Mouse (Mus musculus) right cerebral cortex, postnatal 10 days (tissue): Measurements from ENCODE around the gene Atp1b1.

Experiments
- DNase-seq, 2 experiments: peaks; one replicate each; pipeline ENCODE4 v3.0.0; 2021; ENCODE audit warnings: low spot score in 2 of 2

Gene Atp1b1

DNA sequence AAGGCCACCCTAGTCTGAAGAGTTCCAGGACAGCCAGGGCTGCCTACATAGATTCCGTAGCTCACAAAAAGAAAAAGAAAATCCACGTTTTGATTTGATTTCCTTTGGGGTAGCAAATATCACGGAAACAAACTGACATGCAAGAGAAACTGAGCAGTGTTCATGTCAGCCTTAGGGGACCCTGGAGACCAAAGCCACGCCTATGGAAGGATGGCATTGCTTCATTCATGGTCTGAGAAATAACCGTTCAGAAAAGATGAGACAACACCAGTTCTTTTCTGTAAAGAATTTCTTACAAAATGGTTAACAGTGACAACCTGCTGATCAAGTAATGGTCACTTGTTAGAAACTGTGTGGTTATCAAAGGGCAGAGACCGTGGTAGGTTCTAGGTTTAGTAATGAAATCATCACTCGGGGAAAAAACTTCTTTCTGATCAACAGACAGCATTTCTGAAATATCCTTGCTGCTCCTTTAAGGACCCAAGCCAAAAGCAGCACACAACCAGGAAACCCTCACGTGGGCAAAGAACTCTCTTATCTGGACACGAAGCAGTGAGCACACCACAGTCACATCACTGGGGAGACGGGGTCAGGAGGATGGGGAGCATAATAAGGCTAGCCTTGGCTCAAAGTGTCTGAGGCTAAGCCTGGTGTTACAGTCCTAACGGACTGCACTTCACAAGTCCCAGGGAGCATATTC is 17.3 kb downstream of the Atp1b1 start:
- DNase-seq = no peak

DNA sequence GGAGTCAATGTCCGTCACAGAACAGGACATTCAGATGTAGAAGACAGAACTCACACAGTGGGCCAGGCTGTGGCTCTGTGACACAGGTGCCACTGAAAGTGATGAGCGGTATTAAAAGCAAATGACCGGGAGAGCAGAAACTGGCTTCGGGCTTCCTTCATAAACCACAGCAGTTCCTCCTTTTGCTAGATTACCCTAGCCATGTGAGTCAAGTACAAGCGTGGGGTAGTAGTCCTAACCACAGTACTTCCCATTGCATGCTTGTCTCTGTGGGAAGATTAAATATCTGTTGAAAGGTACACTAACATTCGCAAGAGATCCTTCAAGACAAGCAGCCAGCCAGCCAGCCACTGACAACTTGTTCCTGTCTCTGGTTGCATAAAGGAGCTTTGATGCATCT is 17.9 kb downstream of the Atp1b1 start:
- no peak for DNase-seq

DNA sequence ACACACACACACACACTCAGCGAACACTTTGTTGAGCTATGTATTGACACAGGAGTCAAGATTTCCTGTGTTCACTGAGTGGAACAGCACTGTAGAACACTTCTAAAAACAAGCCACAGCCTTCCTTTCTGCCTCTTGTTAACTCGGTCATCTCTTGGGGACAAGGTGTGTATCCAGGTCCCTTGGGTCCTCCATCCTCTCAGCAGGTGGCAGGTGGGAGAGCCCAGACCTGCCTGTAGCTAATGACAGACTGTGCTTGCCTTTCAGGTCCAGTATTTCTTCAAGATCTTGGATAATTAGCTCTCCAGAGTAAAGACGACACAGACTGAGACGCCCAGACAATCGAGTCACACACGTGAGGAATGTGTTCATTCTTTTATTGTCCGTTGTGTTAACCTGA is 21.4 kb downstream of the Atp1b1 start:
- no peak for DNase-seq

DNA sequence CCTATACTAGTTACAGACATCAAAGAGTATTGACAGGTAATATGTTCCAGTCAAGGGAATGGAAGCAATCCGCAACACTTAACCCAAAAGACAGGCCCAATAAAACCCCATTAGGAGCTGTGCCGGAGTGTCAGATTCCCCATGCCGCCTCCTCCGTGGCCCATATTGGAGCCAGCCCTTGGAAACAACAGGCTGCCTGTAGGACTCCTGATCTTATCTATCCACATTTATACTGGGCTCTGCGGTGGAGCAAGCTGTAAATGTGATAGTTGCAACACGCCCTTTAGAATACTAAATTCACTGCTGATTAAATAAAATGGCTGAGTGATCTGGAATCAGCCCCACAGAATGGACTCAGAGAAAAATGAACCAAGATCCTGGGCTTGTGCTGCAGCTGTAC is 24.1 kb downstream of the Atp1b1 start:
- no peak for DNase-seq

DNA sequence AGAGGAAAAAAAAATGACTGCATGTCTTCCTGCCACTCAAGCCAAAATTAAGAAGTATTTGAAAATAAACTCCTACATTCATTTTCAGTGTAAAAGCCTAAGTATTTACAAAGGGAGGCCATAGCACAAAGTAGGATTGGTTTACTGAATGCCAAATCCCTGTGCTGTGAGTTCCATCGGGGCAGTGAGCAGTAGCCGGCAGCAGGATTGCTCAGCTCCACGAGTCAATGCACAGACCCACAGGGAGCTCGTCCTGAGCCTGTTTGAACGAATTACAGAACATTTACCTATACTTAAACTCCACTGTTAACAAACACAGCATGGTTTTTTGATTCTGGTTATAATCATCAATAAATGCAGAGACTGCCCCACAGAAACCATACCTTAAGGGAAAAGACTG is 25.5 kb downstream of the Atp1b1 start:
- DNase-seq = no peak

DNA sequence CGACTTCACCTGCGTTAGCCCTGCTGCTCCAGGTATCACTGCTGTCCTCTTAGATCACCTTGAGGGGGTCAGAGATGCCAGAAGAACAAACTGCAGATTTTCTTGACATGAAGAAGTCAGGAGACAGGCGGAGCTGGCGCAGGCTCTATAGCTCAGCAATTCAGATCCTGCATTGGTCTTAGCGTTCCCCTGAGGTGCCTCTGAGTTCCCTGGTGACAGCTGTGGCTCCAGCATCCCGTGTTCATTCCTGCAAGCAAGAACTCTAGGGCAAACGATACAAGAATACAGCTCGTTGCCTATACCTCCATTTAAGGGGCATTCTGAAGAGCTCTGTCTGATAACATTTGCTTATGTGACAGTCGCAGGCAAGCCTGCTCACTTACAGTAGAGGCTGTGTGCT is 29.5 kb downstream of the Atp1b1 start:
- DNase-seq = no peak

DNA sequence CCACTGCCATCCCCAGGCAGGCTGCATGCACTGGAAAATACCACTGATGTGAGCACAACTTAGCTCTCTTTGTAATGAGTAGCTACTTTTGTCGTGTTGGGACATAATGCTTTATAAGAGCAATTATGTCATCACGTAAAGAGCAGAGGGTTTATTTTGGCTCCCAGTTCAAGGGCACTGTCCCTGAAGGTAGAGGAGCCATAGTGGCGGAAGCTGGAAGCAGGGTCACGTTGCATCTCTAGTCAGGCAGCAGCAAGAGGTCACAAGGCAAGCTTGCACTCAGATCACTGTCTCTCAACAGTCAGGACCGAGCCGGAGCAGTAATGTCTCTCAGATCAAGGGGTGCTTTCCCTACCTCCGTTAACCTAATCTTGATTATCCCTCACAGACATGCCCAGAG is 30.4 kb downstream of the Atp1b1 start:
- DNase-seq = no peak

DNA sequence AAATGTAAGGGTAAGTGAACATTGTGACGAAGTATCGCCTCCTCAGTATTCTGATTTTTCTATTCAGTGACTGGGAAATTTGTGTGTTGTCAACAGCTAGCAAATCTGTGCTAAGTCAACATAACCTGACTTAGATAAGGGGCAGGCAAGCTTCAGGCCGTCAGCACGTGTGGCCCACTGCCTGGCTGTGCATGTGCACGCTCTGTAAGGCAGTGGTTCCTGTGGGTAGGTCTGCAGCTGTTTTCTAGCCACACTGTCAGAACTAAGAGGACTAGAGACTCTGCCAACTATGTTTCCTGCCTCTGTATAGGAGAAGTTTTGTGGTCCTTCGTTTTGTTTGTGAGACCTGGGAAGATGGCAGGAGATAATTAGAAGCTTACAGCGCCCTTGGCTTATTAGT is 31.9 kb downstream of the Atp1b1 start:
- no peak for DNase-seq

DNA sequence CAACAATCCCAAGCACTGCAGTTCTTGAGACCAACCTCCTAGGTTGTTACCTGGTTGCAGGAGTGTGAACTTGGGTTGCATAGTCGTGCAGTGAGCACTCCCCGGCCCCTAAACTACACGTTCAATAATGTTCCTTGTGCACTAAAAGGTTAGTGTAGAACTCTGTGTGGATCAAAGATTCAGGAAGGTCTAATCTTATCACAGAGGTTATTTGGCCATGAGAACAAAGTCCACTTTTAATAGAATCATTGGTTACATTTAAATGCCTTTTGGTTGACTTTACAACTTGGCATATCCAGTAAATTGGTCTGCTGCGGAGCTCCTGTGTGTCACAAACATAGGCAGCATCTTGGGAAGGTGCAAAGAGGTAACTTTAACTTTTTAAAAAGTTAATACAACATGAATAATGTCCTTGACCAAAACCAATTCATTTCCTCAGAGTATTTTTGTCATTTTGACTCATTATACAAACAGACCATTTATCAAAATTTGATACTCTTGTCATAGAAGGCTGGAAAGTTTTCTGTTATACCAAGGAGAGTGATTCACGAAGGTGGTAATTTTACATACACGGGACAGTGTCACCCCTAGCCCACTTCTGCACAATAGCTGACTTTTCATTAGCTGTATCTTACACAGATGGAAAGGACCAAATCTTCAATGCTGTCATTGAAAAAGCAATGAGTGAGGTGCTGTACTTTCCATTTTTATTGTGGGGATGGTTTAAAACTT is 37.4 kb downstream of the Atp1b1 start:
- DNase-seq = no peak

DNA sequence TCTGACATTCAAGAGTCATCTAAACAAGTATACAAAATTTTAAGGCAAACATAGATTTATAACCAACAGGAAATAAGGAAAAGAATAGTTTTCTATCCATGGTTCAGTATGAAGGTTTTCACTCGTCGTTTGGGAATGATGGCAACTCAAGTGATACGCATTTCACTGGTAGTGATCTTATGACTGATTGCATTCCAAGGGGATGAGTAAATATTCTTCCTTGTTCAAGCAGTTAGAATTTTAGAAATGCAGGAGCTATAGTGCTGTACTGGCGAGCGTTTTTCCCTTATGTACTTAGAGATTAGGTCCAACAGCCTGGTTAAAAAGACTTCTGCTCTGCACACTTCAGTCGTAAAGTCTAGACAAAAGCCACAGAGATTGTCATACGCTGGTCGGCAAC is 38.8 kb downstream of the Atp1b1 start:
- no peak for DNase-seq

DNA sequence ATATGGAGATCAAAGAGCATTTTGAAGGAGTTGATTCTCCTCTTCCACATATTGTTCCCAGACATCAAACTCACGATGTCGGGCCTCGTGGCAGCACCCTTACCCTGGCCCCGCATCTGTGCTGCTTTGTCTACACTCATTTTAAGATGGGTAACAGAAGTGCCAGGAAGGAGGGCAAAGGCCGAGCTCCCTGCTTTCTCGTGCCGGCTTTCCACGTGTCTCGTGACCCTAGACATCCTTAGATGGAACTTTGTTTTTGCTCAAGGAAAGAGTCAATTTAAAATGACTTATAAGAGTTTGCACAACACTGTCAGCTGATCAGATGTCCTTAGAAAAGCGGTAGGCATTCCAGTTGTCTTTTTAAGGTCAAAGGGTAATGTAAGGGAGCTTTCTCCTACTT is 39.8 kb downstream of the Atp1b1 start:
- no peak for DNase-seq

DNA sequence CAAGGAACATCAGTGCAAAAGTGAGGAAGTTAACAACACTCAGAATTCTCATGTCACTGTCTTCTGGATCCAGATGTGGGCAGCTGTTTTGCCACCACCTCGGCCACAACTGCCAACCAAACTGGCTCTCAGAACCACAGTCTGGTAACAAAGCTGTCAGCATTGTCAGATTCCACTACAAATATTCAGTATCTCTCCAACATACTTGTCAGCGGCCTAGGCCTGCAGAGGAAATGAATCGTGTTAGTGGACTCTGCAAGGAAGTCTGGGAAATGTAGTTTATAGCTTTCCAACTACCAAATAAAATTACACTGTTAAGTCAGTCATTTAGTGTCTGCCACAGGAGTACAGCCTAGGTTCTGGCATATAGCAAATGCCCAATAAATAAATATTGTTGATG is 40.6 kb downstream of the Atp1b1 start:
- DNase-seq = no peak

DNA sequence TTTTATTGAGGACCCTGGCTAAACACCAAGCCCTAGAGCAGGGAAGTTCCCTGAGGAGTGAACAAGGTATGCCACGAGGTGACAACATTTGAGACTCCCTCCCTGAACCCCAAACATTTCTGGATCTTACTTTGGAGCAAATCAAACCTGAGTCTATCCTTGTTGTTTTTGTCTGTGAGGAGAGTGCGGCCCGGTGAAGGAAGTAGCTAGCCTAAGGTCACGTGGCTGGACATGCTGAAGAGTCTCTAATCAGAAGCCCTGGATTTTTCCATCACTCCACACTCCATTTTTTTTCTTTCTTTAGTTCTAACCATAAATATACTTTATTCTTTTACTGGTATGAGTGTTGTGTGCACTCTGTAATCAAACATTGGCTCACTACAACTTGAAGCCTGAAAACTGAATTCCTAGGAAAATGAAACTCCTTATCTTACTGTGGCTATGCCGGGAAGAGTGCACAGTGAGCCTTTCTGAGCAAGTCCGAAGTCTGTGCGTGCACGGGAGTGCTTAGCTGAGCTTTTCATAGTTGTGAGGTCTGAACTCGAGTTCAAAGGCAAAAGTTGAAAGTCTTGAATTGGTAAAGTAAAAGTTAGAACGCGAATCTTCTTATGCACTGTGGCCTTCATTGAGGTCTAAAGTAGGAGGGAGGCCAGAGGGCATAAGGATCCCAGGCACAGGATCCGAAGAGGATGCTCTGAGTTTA is 41.3 kb downstream of the Atp1b1 start:
- DNase-seq = no peak

DNA sequence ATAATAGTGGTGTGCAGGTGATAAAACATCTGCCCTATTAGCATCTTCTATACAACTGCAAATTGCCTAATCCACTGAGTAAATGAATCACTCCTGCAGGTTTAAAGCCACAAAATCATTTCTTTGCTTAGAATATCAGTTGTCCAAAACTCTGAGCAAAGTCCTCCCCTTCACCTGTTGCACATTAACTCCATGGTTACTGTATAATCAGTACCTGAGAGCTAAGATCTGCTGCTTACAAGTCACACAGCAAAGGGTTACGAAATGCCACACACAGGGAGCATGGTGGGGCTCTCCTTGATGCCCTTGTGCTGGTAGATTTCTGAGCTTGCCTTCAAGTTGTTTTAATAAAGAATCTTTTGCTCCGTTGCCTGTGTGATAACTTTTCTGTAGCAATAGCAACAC is 42.8 kb downstream of the Atp1b1 start:
- no peak for DNase-seq

DNA sequence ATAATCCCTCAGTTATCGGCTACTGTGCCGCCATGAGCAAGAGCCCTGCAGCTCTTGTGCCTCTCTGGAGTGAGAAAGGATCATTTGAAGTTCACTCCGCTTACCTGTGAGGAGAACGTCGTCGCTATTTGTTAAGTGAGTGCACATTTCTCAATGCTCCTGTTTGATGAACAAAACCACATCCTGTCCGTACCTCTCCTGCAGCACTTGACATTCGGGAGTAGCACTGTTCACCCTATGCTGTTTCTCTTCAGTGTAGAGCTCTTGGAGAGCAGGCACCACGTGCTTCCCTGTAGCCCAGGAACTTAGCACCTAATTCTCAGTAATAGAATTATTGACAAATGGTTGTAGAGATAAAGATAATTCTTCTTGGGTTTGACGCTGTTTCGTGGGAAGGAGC is 44.5 kb downstream of the Atp1b1 start:
- no peak for DNase-seq

DNA sequence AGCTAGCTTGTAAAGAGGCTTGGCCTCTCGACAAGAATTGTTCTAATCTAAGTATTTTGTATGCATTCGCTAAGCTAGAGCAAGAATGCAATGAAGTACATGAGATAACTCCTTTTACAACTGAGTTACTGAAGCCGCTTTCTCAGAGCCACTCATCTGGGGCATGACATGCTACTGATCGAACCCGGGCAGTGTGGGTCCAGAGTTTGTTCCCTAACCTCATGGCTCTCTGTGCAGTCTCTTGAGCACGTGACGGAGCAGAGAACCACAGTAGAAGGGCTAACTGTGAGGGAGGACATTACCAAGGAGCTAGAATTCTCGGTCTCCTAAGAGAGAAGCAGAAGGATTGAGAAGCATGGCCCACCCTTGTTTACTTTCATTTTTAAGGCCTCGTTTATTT is 45.2 kb downstream of the Atp1b1 start:
- DNase-seq = no peak

DNA sequence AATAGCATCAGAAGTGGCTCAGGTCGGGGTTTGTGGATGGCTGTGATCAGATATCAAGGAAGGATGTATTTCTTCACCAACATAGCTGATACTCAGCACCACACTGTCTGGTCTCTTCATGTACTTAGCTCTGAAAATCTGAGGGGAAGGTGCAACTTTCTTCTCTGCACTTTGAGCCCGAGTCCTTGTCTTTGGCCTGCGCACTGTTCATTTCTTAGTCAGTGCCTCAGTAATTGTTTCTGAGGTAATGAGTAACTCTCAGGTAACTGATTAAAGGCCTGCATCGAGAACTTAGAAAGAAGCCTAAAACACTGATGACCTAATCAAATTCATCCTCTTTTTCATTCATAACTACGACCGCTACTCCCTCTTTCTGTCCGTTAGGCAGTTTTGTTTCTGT is 46.8 kb downstream of the Atp1b1 start:
- DNase-seq = no peak

DNA sequence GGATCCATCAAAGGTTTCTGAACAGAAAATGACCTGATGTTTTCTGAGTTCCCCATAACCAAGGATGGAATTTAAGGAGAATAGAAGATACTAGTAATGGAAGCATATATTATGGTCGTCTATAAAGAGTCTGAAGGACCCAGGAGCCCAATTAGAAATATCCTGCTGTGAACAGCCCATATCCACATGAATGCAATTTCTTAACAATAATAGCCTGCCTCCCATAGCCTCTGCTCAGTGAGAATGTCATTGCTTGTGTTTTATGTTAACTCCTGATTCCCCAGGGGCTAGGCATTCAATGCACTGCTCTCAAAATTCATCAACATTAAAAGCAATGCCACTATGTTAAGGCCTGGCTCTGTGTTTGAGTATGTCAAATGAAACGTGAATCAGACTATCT is 49.5 kb downstream of the Atp1b1 start:
- no peak for DNase-seq

DNA sequence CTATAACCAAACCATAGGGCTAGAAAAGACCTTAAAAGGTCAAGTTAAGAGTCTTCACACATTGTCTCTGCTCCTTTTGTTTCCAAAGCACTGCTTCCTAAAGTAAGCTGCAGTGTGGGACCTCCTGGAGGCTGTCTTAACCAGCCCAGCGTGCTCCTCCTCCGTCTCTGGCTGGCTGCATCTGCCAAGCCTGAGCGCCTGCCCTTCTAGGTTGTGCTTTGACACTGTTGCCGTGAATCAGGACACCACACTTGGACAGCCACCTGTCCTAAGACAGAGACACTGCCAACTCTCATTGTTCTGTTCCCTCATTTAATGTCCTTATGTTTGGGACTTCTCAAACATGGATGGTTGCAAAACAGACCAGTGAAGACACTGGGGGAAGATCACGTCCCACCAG is 51.6 kb downstream of the Atp1b1 start:
- DNase-seq = no peak

DNA sequence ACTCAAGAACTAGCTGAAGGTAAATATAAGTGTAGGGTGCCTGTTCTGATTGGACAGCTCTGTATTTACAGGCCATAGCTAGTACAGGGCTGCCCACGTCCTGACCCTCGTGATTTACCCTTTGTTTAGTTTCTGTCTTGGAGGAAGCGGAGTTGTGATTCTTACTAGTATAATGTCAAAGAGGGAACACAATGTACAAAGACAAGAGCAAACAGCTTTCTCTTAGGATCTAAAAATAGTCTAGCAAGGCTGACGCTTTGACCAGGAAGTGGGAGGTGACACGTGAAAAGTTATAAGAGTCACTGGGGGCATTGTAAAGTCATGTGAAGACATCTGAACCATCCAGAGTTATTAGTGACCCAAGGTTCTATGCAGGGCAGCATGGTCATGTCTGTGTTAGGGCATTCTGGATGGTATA is 52.8 kb downstream of the Atp1b1 start:
- DNase-seq = no peak

DNA sequence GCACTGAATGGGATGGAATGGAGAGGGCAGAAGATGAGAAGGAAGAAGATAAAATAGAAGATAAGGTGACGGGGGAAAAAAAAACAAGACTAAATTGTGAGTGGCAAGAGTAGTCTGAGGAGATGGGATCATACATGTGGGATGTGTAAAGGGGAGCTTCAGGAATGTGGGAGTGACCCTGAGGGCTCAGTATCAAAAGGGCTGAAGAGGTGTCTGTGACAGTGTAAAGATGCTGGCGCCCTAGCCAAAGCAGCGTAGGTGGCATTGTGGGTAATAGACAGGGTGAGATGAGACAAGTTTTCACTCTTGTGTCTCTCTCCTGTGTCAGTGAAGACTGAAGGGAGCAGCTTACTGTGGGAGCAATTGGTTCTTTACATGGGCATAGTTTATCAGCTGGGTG is 58.6 kb downstream of the Atp1b1 start:
- DNase-seq = no peak

DNA sequence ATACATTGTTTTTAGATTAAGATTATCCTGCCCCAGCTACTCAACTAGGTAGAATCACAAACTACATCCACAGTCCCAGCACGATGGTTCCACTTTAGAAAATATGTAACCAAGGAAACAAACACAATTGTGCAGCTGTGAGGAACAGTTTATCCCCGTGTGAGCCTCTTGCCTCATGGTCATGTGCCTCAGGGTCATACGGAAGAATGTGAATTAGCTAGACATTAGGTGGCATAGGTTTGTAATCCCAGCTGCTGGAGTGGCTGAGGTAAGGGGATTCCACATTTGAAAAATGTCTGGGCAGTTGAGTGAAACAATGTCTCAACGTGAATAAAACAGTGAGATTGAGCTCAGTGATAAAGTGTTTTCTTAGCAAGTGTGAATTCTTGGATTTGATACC is 60.5 kb downstream of the Atp1b1 start:
- no peak for DNase-seq

DNA sequence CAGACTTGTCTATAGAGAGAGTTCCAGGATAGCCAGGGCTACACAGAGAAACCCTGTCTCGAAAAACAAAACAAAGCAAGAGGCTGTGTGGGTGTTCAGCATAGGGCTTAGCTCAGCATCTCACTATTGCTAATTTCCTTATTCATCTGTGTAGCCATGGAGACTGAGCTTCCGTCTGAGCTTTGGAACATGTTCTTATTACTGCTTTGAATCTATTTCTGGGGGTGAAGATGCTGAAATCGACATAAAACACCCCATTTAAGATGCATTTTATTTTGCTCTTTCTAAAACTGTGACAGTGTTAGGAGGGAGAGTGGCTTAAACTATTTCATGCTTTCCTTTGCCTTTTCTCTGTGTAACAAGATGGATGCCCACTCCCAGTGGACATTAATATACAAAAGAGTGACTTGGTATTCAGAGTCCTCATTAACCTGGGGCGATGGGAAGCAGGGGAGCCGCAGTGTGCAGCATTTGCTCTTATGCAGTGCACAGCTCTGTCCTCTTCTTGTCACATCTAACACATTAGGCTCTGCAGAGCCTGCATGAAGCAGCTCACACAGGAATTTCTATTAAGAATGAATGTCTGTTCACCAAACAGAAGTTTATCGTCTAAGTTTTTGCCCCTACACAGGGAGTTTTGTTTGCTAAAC is 62.9 kb downstream of the Atp1b1 start:
- DNase-seq = peak; percentile 39 to 77
